Mouse (Mus musculus) midbrain, embryonic 14.5 days (tissue): ENCODE measurements around the gene Gm10490. TPM values are rescaled to one million over a fixed set of nuclear protein-coding genes. Genes with fewer than 3 reads are reported as not detected.
"Not testable (repeated sequence)": the region's sequence is repeated elsewhere in the genome, so short reads cannot be mapped to it uniquely, and the experiment has no call there.

ENCODE experiments used
- ATAC-seq: fragments of 200-750 bp; cut with Nextera tagmentation; 2 replicates; pipeline ENCODE4 v1.8.0; 2017; ENCODE audit warnings: moderate number of reproducible peaks, moderate library complexity; ENCODE audit not compliant: low FRiP score, low TSS enrichment
- DNase-seq: peaks from one replicate; pipeline ENCODE4 v3.0.0-alpha.2; 2015
- H3K27ac ChIP-seq: fragments of 300-500 bp; sonication (generic); replicated peaks from 2 replicates; pipeline ENCODE4 v1.5.1; 2014; ENCODE audit warnings: mild to moderate bottlenecking, low read depth, low read length, moderate library complexity
- H3K27me3 ChIP-seq: fragments of 300-500 bp; sonication (generic); 2 replicates; pipeline ENCODE4 v1.6.1; 2014; ENCODE audit warnings: low read length, control low read depth, mixed read lengths; ENCODE audit not compliant: control insufficient read depth, insufficient read depth
- H3K36me3 ChIP-seq: fragments of 300-500 bp; sonication (generic); 2 replicates; pipeline ENCODE4 v1.6.1; 2014; ENCODE audit warnings: low read length, control low read depth; ENCODE audit not compliant: control insufficient read depth, insufficient read depth
- H3K4me1 ChIP-seq: fragments of 300-500 bp; sonication (generic); 2 replicates; pipeline ENCODE4 v1.6.1; 2014; ENCODE audit warnings: mild to moderate bottlenecking, antibody characterized with exemption, low read length, control low read depth; ENCODE audit not compliant: control insufficient read depth, insufficient read depth
- H3K4me2 ChIP-seq: fragments of 300-500 bp; sonication (generic); 2 replicates; pipeline ENCODE4 v1.6.1; 2014; ENCODE audit warnings: mild to moderate bottlenecking, low read length, moderate library complexity
- H3K4me3 ChIP-seq: fragments of 300-500 bp; sonication (generic); replicated peaks from 2 replicates; pipeline ENCODE4 v1.5.1; 2014; ENCODE audit warnings: low read depth, low read length
- H3K9ac ChIP-seq: fragments of 300-500 bp; sonication (generic); replicated peaks from 2 replicates; pipeline ENCODE4 v1.6.1; 2014; ENCODE audit warnings: mild to moderate bottlenecking, low read length, moderate library complexity
- H3K9me3 ChIP-seq: fragments of 300-500 bp; sonication (generic); 2 replicates; pipeline ENCODE4 v1.6.1; 2016; ENCODE audit warnings: low read length, control low read depth, mixed read lengths; ENCODE audit not compliant: control insufficient read depth
- WGBS: fragments of 180-500 bp; shearing (Covaris S2); extraction: QIAGEN DNeasy Blood & Tissue Kit; methylation state at CpG from one replicate; pipeline ENCODE4 v1.1.7; 2014; 5-methylcytosine and 5-hydroxymethylcytosine counted together
- polyA plus RNA-seq: library from polyadenylated mRNA; unstranded; fragments of >200 nt; fragmentation: Nextera tagmentation; extraction: Ambion mirVana; gene quantifications from 2 replicates; pipeline ENCODE4 v1.2.1, GENCODE M21; 2014

Gene Gm10490
- polyA plus RNA-seq, 1 experiment from 2014 or later: not detected

- H3K27ac ChIP-seq, H3K9me3 ChIP-seq, ATAC-seq, H3K9ac ChIP-seq, H3K36me3 ChIP-seq, H3K27me3 ChIP-seq, H3K4me2 ChIP-seq, H3K4me3 ChIP-seq, H3K4me1 ChIP-seq: not testable (repeated sequence)
- 24% methylated on average over 3 of the region's 3 CpGs for WGBS
- DNase-seq: peak; percentile 12
These were observed 6.3 kb downstream of the Gm10490 start for GRCm38 (mm10) chrX:7915669-7916068.

GRCm38 (mm10) chrX:7917960-7918359 is 8.6 kb downstream of the Gm10490 start:
- H3K4me3 ChIP-seq, DNase-seq, H3K4me1 ChIP-seq, H3K9ac ChIP-seq, ATAC-seq, H3K4me2 ChIP-seq, H3K36me3 ChIP-seq, H3K27ac ChIP-seq, H3K27me3 ChIP-seq, H3K9me3 ChIP-seq: not testable (repeated sequence)
- 76% methylated on average over 6 of the region's 6 CpGs for WGBS

DNA sequence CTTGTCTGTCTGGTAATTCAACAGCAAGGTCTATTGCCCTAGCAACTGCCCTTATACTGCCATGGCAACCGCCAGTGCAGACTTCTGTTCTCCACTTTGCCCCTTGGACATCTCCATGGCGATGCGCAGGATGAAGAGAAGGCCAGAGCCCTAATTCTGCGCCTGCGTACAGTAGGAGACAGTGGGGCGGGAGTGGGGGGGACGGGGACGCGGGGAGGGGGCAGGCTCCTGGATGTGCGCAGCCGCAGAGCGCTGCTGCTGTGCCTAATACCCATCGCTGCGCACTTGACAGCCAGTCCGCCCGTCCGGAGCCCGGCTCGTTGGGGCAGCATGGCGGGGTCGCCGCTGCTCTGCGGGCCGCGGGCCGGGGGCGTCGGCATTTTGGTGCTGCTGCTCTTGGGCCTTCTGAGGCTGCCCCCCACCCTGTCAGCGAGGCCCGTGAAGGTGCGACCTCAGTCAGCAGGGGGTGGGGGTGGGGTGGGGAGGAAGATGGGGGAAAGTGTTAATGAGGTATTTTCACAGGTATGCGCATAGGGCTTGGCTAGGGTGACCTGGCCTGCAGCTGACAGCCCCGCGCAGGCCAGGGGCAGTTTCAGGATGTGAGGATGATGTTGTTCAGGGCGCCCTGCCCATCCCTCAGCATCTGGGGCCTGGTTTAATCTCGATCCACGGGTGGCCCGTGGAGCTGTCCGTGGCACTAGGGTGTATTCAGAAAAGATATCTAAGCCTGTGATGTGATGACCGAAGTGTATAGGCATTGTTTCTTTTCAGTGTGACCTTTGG is 10.4 kb downstream of the Gm10490 start, which contains the start of gene Pcsk1n:
TSS of gene Pcsk1n (plus strand) at position 222 of the 783 bp plus-strand sequence.
- H3K36me3 ChIP-seq: peaks cover 16% of the 10 kb centered on the region
- 17% methylated on average over 40 of the region's 40 CpGs for WGBS

DNA sequence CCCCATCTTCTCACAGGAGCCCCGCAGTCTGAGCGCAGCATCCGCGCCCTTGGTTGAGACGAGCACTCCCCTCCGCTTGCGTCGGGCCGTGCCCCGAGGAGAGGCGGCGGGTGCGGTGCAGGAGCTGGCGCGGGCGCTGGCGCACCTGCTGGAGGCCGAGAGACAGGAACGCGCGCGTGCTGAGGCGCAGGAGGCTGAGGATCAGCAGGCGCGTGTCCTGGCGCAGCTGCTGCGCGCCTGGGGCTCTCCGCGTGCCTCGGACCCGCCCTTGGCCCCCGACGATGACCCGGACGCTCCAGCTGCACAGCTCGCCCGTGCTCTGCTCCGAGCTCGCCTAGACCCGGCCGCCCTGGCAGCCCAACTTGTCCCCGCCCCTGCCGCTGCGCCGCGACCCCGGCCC is 12.7 kb downstream of the Gm10490 start:
- H3K36me3 ChIP-seq: peaks cover 16% of the 10 kb centered on the region

More for the DNA sequence above, 10.4 kb downstream of the Gm10490 start, which contains the start of gene Pcsk1n:
- DNase-seq (peak; percentile 90), ATAC-seq (peak; percentile 89)
- peak within 1 kb of the TSS; percentile 56 for H3K9ac ChIP-seq
- H3K4me3 ChIP-seq: peak within 1 kb of the TSS; percentile 47
- H3K4me2 ChIP-seq: peak within 1 kb of the TSS; percentile 63
- peaks cover 8% of the 10 kb centered on the region; the same call in 1 of the 2 replicates for H3K4me1 ChIP-seq
- peak within 1 kb of the TSS; percentile 83 for H3K27ac ChIP-seq
- H3K9me3 ChIP-seq: no peaks in the 10 kb centered on the region
- no peaks in the 10 kb centered on the region for H3K27me3 ChIP-seq

GRCm38 (mm10) chrX:7926266-7926665 is 16.9 kb downstream of the Gm10490 start:
- WGBS: 76% methylated on average over 6 of the region's 6 CpGs
- DNase-seq: no peak
- Histone ChIP-seq H3K36me3 (peaks cover 31% of the 10 kb centered on the region), H3K27me3 (no peaks in the 10 kb centered on the region; the same call in 1 of the 2 replicates), H3K27ac (no peak overlapping the region), H3K9ac (no peak overlapping the region), H3K4me1 (peaks cover 8% of the 10 kb centered on the region; the same call in 1 of the 2 replicates), H3K4me2 (no peak overlapping the region), H3K4me3 (no peak overlapping the region), H3K9me3 (no peaks in the 10 kb centered on the region)
- no peak for ATAC-seq

More for the DNA sequence above, 12.7 kb downstream of the Gm10490 start:
- H3K4me3 ChIP-seq: peak overlapping the region; percentile 47
- H3K27ac ChIP-seq: peak overlapping the region; percentile 26; the same call in 1 of the 2 replicates
- ATAC-seq: no peak
- DNase-seq: peak; percentile 59
- WGBS: 14% methylated on average over 48 of the region's 48 CpGs
- H3K9ac ChIP-seq: peak overlapping the region; percentile 56
- no peaks in the 10 kb centered on the region for H3K9me3 ChIP-seq
- peak overlapping the region; percentile 63 for H3K4me2 ChIP-seq
- H3K4me1 ChIP-seq: peaks cover 8% of the 10 kb centered on the region; the same call in 1 of the 2 replicates
- no peaks in the 10 kb centered on the region for H3K27me3 ChIP-seq

DNA sequence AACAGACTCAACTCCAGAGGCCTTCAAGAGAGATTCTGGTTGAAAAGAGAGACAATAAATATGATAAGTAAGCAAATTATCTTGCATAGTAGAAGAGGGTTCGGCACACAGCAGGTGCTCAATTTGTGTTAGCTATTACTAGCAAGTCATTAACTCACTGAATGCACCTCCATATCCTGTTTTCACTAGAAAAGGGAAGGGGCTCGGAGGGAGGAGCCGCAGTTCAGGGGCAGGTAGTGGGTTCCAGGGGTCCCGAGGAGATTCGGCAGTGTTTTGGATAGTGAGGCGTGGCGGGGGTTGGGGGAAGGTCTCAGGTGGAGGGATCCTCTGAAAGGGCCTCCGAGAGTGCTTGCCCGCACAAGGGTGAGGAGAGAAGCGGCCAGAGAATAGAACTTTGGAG is 17.8 kb downstream of the Gm10490 start:
- Histone ChIP-seq H3K27me3 (no peaks in the 10 kb centered on the region; the same call in 1 of the 2 replicates), H3K4me3 (no peak overlapping the region), H3K4me1 (peaks cover 8% of the 10 kb centered on the region; the same call in 1 of the 2 replicates), H3K4me2 (no peak overlapping the region), H3K9me3 (no peaks in the 10 kb centered on the region), H3K9ac (no peak overlapping the region), H3K27ac (no peak overlapping the region), H3K36me3 (peaks cover 39% of the 10 kb centered on the region)
- DNase-seq: no peak
- 29% methylated on average over 10 of the region's 10 CpGs for WGBS
- ATAC-seq: no peak

DNA sequence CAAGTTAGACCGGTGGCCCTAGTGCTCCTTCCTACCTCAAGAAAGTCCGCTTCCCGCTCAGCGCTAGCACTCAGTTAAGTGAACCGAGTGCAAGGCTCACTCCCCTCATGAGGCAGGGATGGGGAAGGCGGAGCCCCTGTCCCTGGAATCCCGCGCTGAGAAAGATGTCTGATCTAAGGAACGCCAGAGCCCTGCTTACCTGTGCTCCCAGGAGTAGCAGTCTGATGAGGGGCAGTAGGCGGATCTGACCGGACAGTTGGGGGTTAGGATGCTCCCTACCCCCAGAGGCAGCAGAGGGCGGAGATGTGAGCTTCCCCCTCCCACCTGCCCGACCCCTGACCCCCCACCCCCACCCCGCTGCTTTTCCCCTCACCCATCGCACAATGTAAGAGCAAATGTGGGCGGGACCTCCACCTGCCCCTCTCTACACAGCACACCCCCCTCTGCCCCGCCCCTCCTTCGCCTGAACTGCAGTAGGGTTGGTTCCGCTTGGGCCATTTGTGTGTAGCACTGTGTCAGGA is 19.0 kb downstream of the Gm10490 start, which contains the start of gene Eras:
TSS of gene Eras (minus strand) at position 338 of the 521 bp plus-strand sequence.
- 23% methylated on average over 19 of the region's 19 CpGs for WGBS
- H3K27ac ChIP-seq: no peak within 1 kb of the TSS
- H3K4me2 ChIP-seq: no peak within 1 kb of the TSS
- ATAC-seq: 0 out of 2 replicates have a peak, but pooled peaks have one; percentile 34
- H3K36me3 ChIP-seq: peaks cover 38% of the 10 kb centered on the region
- no peak within 1 kb of the TSS for H3K9ac ChIP-seq
- H3K4me3 ChIP-seq: no peak within 1 kb of the TSS
- no peaks in the 10 kb centered on the region for H3K9me3 ChIP-seq
- peak; percentile 14 for DNase-seq
- H3K4me1 ChIP-seq: no peaks in the 10 kb centered on the region
- no peaks in the 10 kb centered on the region; the same call in 1 of the 2 replicates for H3K27me3 ChIP-seq

- Histone ChIP-seq H3K4me3 (no peak overlapping the region), H3K36me3 (peaks cover 40% of the 10 kb centered on the region), H3K4me2 (no peak overlapping the region), H3K27me3 (no peaks in the 10 kb centered on the region), H3K27ac (no peak overlapping the region), H3K9ac (no peak overlapping the region), H3K9me3 (no peaks in the 10 kb centered on the region), H3K4me1 (no peaks in the 10 kb centered on the region)
- ATAC-seq: no peak
- WGBS: 52% methylated on average over 11 of the region's 11 CpGs
- no peak for DNase-seq
These were observed 27.5 kb downstream of the Gm10490 start for GRCm38 (mm10) chrX:7936874-7937273.
